Mouse (Mus musculus) embryonic facial prominence, embryonic 11.5 days (tissue): ENCODE results near the gene Ugt1a7c. TPM values are rescaled to one million over a fixed set of nuclear protein-coding genes. Genes with fewer than 3 reads are reported as not detected.

ENCODE experiments used
- ATAC-seq: fragments of 200-750 bp; cut with Nextera tagmentation; replicated peaks from 2 replicates; pipeline ENCODE4 v1.8.0; 2017; ENCODE audit warnings: low read depth; ENCODE audit not compliant: insufficient number of reproducible peaks, low FRiP score, low TSS enrichment
- DNase-seq: peaks from one replicate; pipeline ENCODE4 v3.0.0-alpha.2; 2015; ENCODE audit warnings: low spot score
- H3K27ac ChIP-seq: fragments of 300-500 bp; sonication (generic); replicated peaks from 2 replicates; pipeline ENCODE4 v1.5.1; 2014; ENCODE audit warnings: mild to moderate bottlenecking, low read depth, low read length, control low read depth
- H3K27me3 ChIP-seq: fragments of 300-500 bp; sonication (generic); 2 replicates; pipeline ENCODE4 v1.6.1; 2014; ENCODE audit warnings: mild to moderate bottlenecking, low read length, moderate library complexity, mixed read lengths; ENCODE audit not compliant: control insufficient read depth, insufficient read depth
- H3K36me3 ChIP-seq: fragments of 300-500 bp; sonication (generic); replicated peaks from 2 replicates; pipeline ENCODE4 v1.6.1; 2014; ENCODE audit warnings: low read depth, mild to moderate bottlenecking, low read length, moderate library complexity, mixed read lengths; ENCODE audit not compliant: control insufficient read depth, insufficient read depth
- H3K4me1 ChIP-seq: fragments of 300-500 bp; sonication (generic); 2 replicates; pipeline ENCODE4 v1.6.1; 2014; ENCODE audit warnings: low read length, mixed read lengths; ENCODE audit not compliant: control insufficient read depth, insufficient read depth
- H3K4me2 ChIP-seq: fragments of 300-500 bp; sonication (generic); 2 replicates; pipeline ENCODE4 v1.6.1; 2014; ENCODE audit warnings: low read depth, mild to moderate bottlenecking, control low read depth, low read length, moderate library complexity
- H3K4me3 ChIP-seq: fragments of 300-500 bp; sonication (generic); 2 replicates; pipeline ENCODE4 v1.5.1; 2014; ENCODE audit warnings: low read depth, low read length, control low read depth
- H3K9ac ChIP-seq: fragments of 300-500 bp; sonication (generic); replicated peaks from 2 replicates; pipeline ENCODE4 v1.6.1; 2014; ENCODE audit warnings: mild to moderate bottlenecking, control low read depth, low read length
- H3K9me3 ChIP-seq: fragments of 300-500 bp; sonication (generic); replicated peaks from 2 replicates; pipeline ENCODE4 v1.6.1; 2016; ENCODE audit warnings: mild to moderate bottlenecking, low read length, inconsistent platforms, mixed read lengths; ENCODE audit not compliant: control insufficient read depth
- WGBS: fragments of 180-500 bp; shearing (Covaris S2); extraction: QIAGEN DNeasy Blood & Tissue Kit; methylation state at CpG from one replicate; pipeline ENCODE4 v1.1.7; 2014; 5-methylcytosine and 5-hydroxymethylcytosine counted together
- polyA plus RNA-seq: library from polyadenylated mRNA; unstranded; fragments of >200 nt; fragmentation: Nextera tagmentation; extraction: Ambion mirVana; gene quantifications from 2 replicates; pipeline ENCODE4 v1.2.1, GENCODE M21; 2014

Gene Ugt1a7c
- polyA plus RNA-seq, 1 experiment from 2014 or later: 0.84 TPM

- H3K9me3 ChIP-seq: no peaks in the 10 kb centered on the region
- H3K4me3 ChIP-seq: no peak overlapping the region
- H3K4me1 ChIP-seq: no peaks in the 10 kb centered on the region
- H3K36me3 ChIP-seq: no peaks in the 10 kb centered on the region
- H3K27me3 ChIP-seq: no peaks in the 10 kb centered on the region
- no peak for ATAC-seq
- H3K4me2 ChIP-seq: no peak overlapping the region
- H3K9ac ChIP-seq: no peak overlapping the region
- DNase-seq: no peak
- no peak overlapping the region for H3K27ac ChIP-seq
- WGBS: 69% methylated on average over 1 of the region's 1 CpGs
Measured at GRCm38 (mm10) chr1:88179657-88180056, 84.8 kb downstream of the Ugt1a7c start.

- H3K9me3 ChIP-seq: no peaks in the 10 kb centered on the region
- no peaks in the 10 kb centered on the region for H3K4me1 ChIP-seq
- DNase-seq (no peak), ATAC-seq (no peak)
- no peak overlapping the region for H3K4me3 ChIP-seq
- no peaks in the 10 kb centered on the region for H3K27me3 ChIP-seq
- 89% methylated on average over 5 of the region's 5 CpGs for WGBS
- no peak overlapping the region for H3K9ac ChIP-seq
- H3K36me3 ChIP-seq: no peaks in the 10 kb centered on the region
- no peak overlapping the region for H3K4me2 ChIP-seq
- H3K27ac ChIP-seq: no peak overlapping the region
Measured at GRCm38 (mm10) chr1:88186325-88186935, 91.6 kb downstream of the Ugt1a7c start.

- 62% methylated on average over 3 of the region's 3 CpGs for WGBS
- H3K4me2 ChIP-seq: no peak overlapping the region
- H3K9me3 ChIP-seq: no peaks in the 10 kb centered on the region
- H3K4me1 ChIP-seq: no peaks in the 10 kb centered on the region
- H3K36me3 ChIP-seq: no peaks in the 10 kb centered on the region
- H3K4me3 ChIP-seq: no peak overlapping the region
- H3K27me3 ChIP-seq: no peaks in the 10 kb centered on the region
- no peak overlapping the region for H3K9ac ChIP-seq
- DNase-seq (no peak), ATAC-seq (no peak)
- no peak overlapping the region for H3K27ac ChIP-seq
Measured at GRCm38 (mm10) chr1:88192136-88192535, 97.3 kb downstream of the Ugt1a7c start.

- Histone ChIP-seq H3K27ac (no peak overlapping the region), H3K9ac (no peak overlapping the region), H3K9me3 (no peaks in the 10 kb centered on the region), H3K4me3 (no peak overlapping the region), H3K4me2 (no peak overlapping the region), H3K4me1 (no peaks in the 10 kb centered on the region), H3K27me3 (no peaks in the 10 kb centered on the region), H3K36me3 (no peaks in the 10 kb centered on the region)
- ATAC-seq (no peak), DNase-seq (no peak)
- 90% methylated on average over 1 of the region's 1 CpGs for WGBS
Measured at GRCm38 (mm10) chr1:88195687-88196086, 100.8 kb downstream of the Ugt1a7c start.

- no peak overlapping the region for H3K4me3 ChIP-seq
- no peak overlapping the region for H3K27ac ChIP-seq
- no peaks in the 10 kb centered on the region for H3K4me1 ChIP-seq
- no peaks in the 10 kb centered on the region for H3K36me3 ChIP-seq
- no peaks in the 10 kb centered on the region for H3K27me3 ChIP-seq
- 71% methylated on average over 3 of the region's 3 CpGs for WGBS
- H3K9me3 ChIP-seq: no peaks in the 10 kb centered on the region
- H3K4me2 ChIP-seq: no peak overlapping the region
- DNase-seq: no peak
- no peak for ATAC-seq
- H3K9ac ChIP-seq: no peak overlapping the region
Measured at GRCm38 (mm10) chr1:88197443-88197842, 102.6 kb downstream of the Ugt1a7c start.

GRCm38 (mm10) chr1:88199996-88200395 lies 105.1 kb downstream of the Ugt1a7c start:
- Histone ChIP-seq H3K9ac (no peak overlapping the region), H3K4me1 (no peaks in the 10 kb centered on the region), H3K36me3 (no peaks in the 10 kb centered on the region), H3K27ac (no peak overlapping the region), H3K4me3 (no peak overlapping the region), H3K9me3 (no peaks in the 10 kb centered on the region; the same call in 1 of the 2 replicates), H3K27me3 (no peaks in the 10 kb centered on the region), H3K4me2 (no peak overlapping the region)
- WGBS: 61% methylated on average over 2 of the region's 2 CpGs
- no peak for ATAC-seq
- no peak for DNase-seq

GRCm38 (mm10) chr1:88200456-88200855 lies 105.6 kb downstream of the Ugt1a7c start, which contains the start of gene Ugt1a2:
Gene Ugt1a2, plus strand, starts transcription at chr1:88200601.
- Histone ChIP-seq H3K4me1 (no peaks in the 10 kb centered on the region), H3K36me3 (no peaks in the 10 kb centered on the region), H3K4me2 (no peak within 1 kb of the TSS), H3K27me3 (no peaks in the 10 kb centered on the region), H3K9ac (no peak within 1 kb of the TSS), H3K4me3 (no peak within 1 kb of the TSS), H3K27ac (no peak within 1 kb of the TSS), H3K9me3 (no peaks in the 10 kb centered on the region; the same call in 1 of the 2 replicates)
- DNase-seq (no peak), ATAC-seq (no peak)
- 86% methylated on average over 7 of the region's 7 CpGs for WGBS

GRCm38 (mm10) chr1:88205294-88205922 lies 110.5 kb downstream of the Ugt1a7c start, which contains the start of gene Dnajb3:
Gene Dnajb3, minus strand, starts transcription at chr1:88205782.
- H3K36me3 ChIP-seq: no peaks in the 10 kb centered on the region
- H3K4me3 ChIP-seq: peak within 1 kb of the TSS; percentile 42
- ATAC-seq (peak; percentile 99), DNase-seq (peak; percentile 90)
- peak within 1 kb of the TSS; percentile 71 for H3K4me2 ChIP-seq
- no peaks in the 10 kb centered on the region; the same call in 1 of the 2 replicates for H3K9me3 ChIP-seq
- H3K9ac ChIP-seq: peak within 1 kb of the TSS; percentile 78
- no peak within 1 kb of the TSS for H3K27ac ChIP-seq
- WGBS: 5% methylated on average over 62 of the region's 62 CpGs
- H3K4me1 ChIP-seq: no peaks in the 10 kb centered on the region
- no peaks in the 10 kb centered on the region for H3K27me3 ChIP-seq
